Mouse (Mus musculus) embryonic facial prominence, embryonic 11.5 days (tissue): ENCODE data around the gene Mmp14. TPM values are rescaled to one million over a fixed set of nuclear protein-coding genes. Genes with fewer than 3 reads are reported as not detected.

Experiments used
- ATAC-seq: fragments of 200-750 bp; cut with Nextera tagmentation; replicated peaks from 2 replicates; pipeline ENCODE4 v1.8.0; 2017; ENCODE audit warnings: low read depth; ENCODE audit not compliant: insufficient number of reproducible peaks, low FRiP score, low TSS enrichment
- DNase-seq: peaks from one replicate; pipeline ENCODE4 v3.0.0-alpha.2; 2015; ENCODE audit warnings: low spot score
- H3K27ac ChIP-seq: fragments of 300-500 bp; sonication (generic); replicated peaks from 2 replicates; pipeline ENCODE4 v1.5.1; 2014; ENCODE audit warnings: mild to moderate bottlenecking, low read depth, low read length, control low read depth
- H3K27me3 ChIP-seq: fragments of 300-500 bp; sonication (generic); 2 replicates; pipeline ENCODE4 v1.6.1; 2014; ENCODE audit warnings: mild to moderate bottlenecking, low read length, moderate library complexity, mixed read lengths; ENCODE audit not compliant: control insufficient read depth, insufficient read depth
- H3K36me3 ChIP-seq: fragments of 300-500 bp; sonication (generic); replicated peaks from 2 replicates; pipeline ENCODE4 v1.6.1; 2014; ENCODE audit warnings: low read depth, mild to moderate bottlenecking, low read length, moderate library complexity, mixed read lengths; ENCODE audit not compliant: control insufficient read depth, insufficient read depth
- H3K4me1 ChIP-seq: fragments of 300-500 bp; sonication (generic); 2 replicates; pipeline ENCODE4 v1.6.1; 2014; ENCODE audit warnings: low read length, mixed read lengths; ENCODE audit not compliant: control insufficient read depth, insufficient read depth
- H3K4me2 ChIP-seq: fragments of 300-500 bp; sonication (generic); 2 replicates; pipeline ENCODE4 v1.6.1; 2014; ENCODE audit warnings: low read depth, mild to moderate bottlenecking, control low read depth, low read length, moderate library complexity
- H3K4me3 ChIP-seq: fragments of 300-500 bp; sonication (generic); 2 replicates; pipeline ENCODE4 v1.5.1; 2014; ENCODE audit warnings: low read depth, low read length, control low read depth
- H3K9ac ChIP-seq: fragments of 300-500 bp; sonication (generic); replicated peaks from 2 replicates; pipeline ENCODE4 v1.6.1; 2014; ENCODE audit warnings: mild to moderate bottlenecking, control low read depth, low read length
- H3K9me3 ChIP-seq: fragments of 300-500 bp; sonication (generic); replicated peaks from 2 replicates; pipeline ENCODE4 v1.6.1; 2016; ENCODE audit warnings: mild to moderate bottlenecking, low read length, inconsistent platforms, mixed read lengths; ENCODE audit not compliant: control insufficient read depth
- WGBS: fragments of 180-500 bp; shearing (Covaris S2); extraction: QIAGEN DNeasy Blood & Tissue Kit; methylation state at CpG from one replicate; pipeline ENCODE4 v1.1.7; 2014; 5-methylcytosine and 5-hydroxymethylcytosine counted together
- polyA plus RNA-seq: library from polyadenylated mRNA; unstranded; fragments of >200 nt; fragmentation: Nextera tagmentation; extraction: Ambion mirVana; gene quantifications from 2 replicates; pipeline ENCODE4 v1.2.1, GENCODE M21; 2014

The Mmp14 gene
- polyA plus RNA-seq, 1 experiment from 2014 or later: 91.1 TPM

- no peaks in the 10 kb centered on the region for H3K27me3 ChIP-seq
- 93% methylated on average over 7 of the region's 7 CpGs for WGBS
- no peak overlapping the region for H3K9ac ChIP-seq
- no peaks in the 10 kb centered on the region for H3K9me3 ChIP-seq
- no peak overlapping the region for H3K27ac ChIP-seq
- H3K36me3 ChIP-seq: no peaks in the 10 kb centered on the region
- H3K4me3 ChIP-seq: no peak overlapping the region
- no peak overlapping the region; the same call in 1 of the 2 replicates for H3K4me2 ChIP-seq
- H3K4me1 ChIP-seq: no peaks in the 10 kb centered on the region; the same call in 1 of the 2 replicates
- no peak for DNase-seq
- ATAC-seq: no peak
Measured at GRCm38 (mm10) chr14:54427696-54428095, 3.7 kb upstream of the Mmp14 start.

- no peak overlapping the region for H3K9ac ChIP-seq
- no peaks in the 10 kb centered on the region for H3K9me3 ChIP-seq
- H3K27me3 ChIP-seq: no peaks in the 10 kb centered on the region
- DNase-seq: no peak
- 93% methylated on average over 5 of the region's 5 CpGs for WGBS
- no peak overlapping the region for H3K4me3 ChIP-seq
- H3K4me1 ChIP-seq: no peaks in the 10 kb centered on the region; the same call in 1 of the 2 replicates
- H3K36me3 ChIP-seq: no peaks in the 10 kb centered on the region
- H3K27ac ChIP-seq: no peak overlapping the region
- ATAC-seq: no peak
- H3K4me2 ChIP-seq: no peak overlapping the region
Measured at GRCm38 (mm10) chr14:54428421-54428820, 3.0 kb upstream of the Mmp14 start.

- Histone ChIP-seq H3K9me3 (no peaks in the 10 kb centered on the region), H3K27ac (no peak overlapping the region), H3K4me3 (no peak overlapping the region), H3K4me2 (no peak overlapping the region), H3K9ac (no peak overlapping the region), H3K36me3 (no peaks in the 10 kb centered on the region), H3K27me3 (no peaks in the 10 kb centered on the region), H3K4me1 (peaks cover 2% of the 10 kb centered on the region)
- WGBS: 59% methylated on average over 7 of the region's 7 CpGs
- ATAC-seq (no peak), DNase-seq (no peak)
Measured at GRCm38 (mm10) chr14:54429332-54430093, 1.9 kb upstream of the Mmp14 start.

- Histone ChIP-seq H3K36me3 (no peaks in the 10 kb centered on the region; the same call in 1 of the 2 replicates), H3K4me2 (peak overlapping the region; percentile 56), H3K9ac (peak overlapping the region; percentile 98), H3K4me1 (peaks cover 2% of the 10 kb centered on the region), H3K4me3 (peak overlapping the region; percentile 85), H3K27me3 (no peaks in the 10 kb centered on the region), H3K9me3 (no peaks in the 10 kb centered on the region), H3K27ac (peak overlapping the region; percentile 96)
- 6% methylated on average over 18 of the region's 18 CpGs for WGBS
- DNase-seq: peak; percentile 44
- ATAC-seq: no peak
Measured at GRCm38 (mm10) chr14:54430406-54431145, 836 bp upstream of the Mmp14 start.

GRCm38 (mm10) chr14:54432078-54432836 lies 845 bp downstream of the Mmp14 start:
- peak overlapping the region; percentile 98 for H3K9ac ChIP-seq
- H3K9me3 ChIP-seq: no peaks in the 10 kb centered on the region
- H3K4me3 ChIP-seq: peak overlapping the region; percentile 85
- H3K4me2 ChIP-seq: peak overlapping the region; percentile 56
- DNase-seq (peak; percentile 57), ATAC-seq (0 out of 2 replicates have a peak, but pooled peaks have one; percentile 12)
- no peaks in the 10 kb centered on the region for H3K27me3 ChIP-seq
- peak overlapping the region; percentile 96 for H3K27ac ChIP-seq
- H3K4me1 ChIP-seq: peaks cover 2% of the 10 kb centered on the region
- 1% methylated on average over 54 of the region's 54 CpGs for WGBS
- peaks cover 3% of the 10 kb centered on the region; the same call in 1 of the 2 replicates for H3K36me3 ChIP-seq

- Histone ChIP-seq H3K4me3 (peak overlapping the region; percentile 85), H3K36me3 (peaks cover 3% of the 10 kb centered on the region), H3K4me2 (peak overlapping the region; percentile 56), H3K27me3 (no peaks in the 10 kb centered on the region), H3K4me1 (peaks cover 2% of the 10 kb centered on the region), H3K27ac (no peak overlapping the region), H3K9ac (peak overlapping the region; percentile 98), H3K9me3 (no peaks in the 10 kb centered on the region)
- ATAC-seq: peak; percentile 9; the same call in 1 of the 2 replicates
- 34% methylated on average over 17 of the region's 17 CpGs for WGBS
- DNase-seq: peak; percentile 30
Measured at GRCm38 (mm10) chr14:54432837-54433830, 1.7 kb downstream of the Mmp14 start.

GRCm38 (mm10) chr14:54433941-54434531 lies 2.6 kb downstream of the Mmp14 start:
- no peak overlapping the region for H3K27ac ChIP-seq
- peaks cover 2% of the 10 kb centered on the region for H3K4me1 ChIP-seq
- peak overlapping the region; percentile 85 for H3K4me3 ChIP-seq

More at GRCm38 (mm10) chr14:54433941-54434531, 2.6 kb downstream of the Mmp14 start:
- WGBS: 69% methylated on average over 12 of the region's 12 CpGs
- Histone ChIP-seq H3K9ac (peak overlapping the region; percentile 98), H3K36me3 (peaks cover 3% of the 10 kb centered on the region), H3K27me3 (no peaks in the 10 kb centered on the region), H3K4me2 (peak overlapping the region; percentile 56), H3K9me3 (no peaks in the 10 kb centered on the region)
- DNase-seq (no peak), ATAC-seq (no peak)
